Mouse (Mus musculus): ENCODE data around the gene Piwil1. TPM values are rescaled to one million over a fixed set of nuclear protein-coding genes. Genes with fewer than 3 reads are reported as not detected.

Piwil1 gene
- polyA plus RNA-seq, 1 experiment = not detected

Other genes with a start within 250 kb of the Piwil1 start
- 0.14 and 0.30 TPM in 2 replicates for gene Fzd10, start 101.7 kb upstream of the Piwil1 start, polyA plus RNA-seq (2012; rRNA removed)

Measured in large intestine, adult 2 months (tissue).